Mouse (Mus musculus) cerebellum, adult 8-10 months (tissue): ENCODE data around the gene Ptprcap.
A peak's percentile ranks its signal among the peaks of the same experiment; 100 is the strongest.

Experiments used
- DNase-seq: peaks from one replicate; pipeline ENCODE4 v3.0.0; 2022

Gene Ptprcap

GRCm38 (mm10) chr19:4196548-4196947 lies 43.1 kb downstream of the Ptprcap start:
- DNase-seq: no peak

GRCm38 (mm10) chr19:4197180-4197579 lies 43.8 kb downstream of the Ptprcap start:
- DNase-seq: no peak

- DNase-seq: peak; percentile 96
Measured at GRCm38 (mm10) chr19:4201291-4201909, 48.0 kb downstream of the Ptprcap start, which contains the start of gene Rad9a. Gene Rad9a (minus strand): TSS chr19:4201662.

- DNase-seq: no peak
Measured at GRCm38 (mm10) chr19:4202149-4202548, 48.7 kb downstream of the Ptprcap start.

GRCm38 (mm10) chr19:4203148-4203547 lies 49.7 kb downstream of the Ptprcap start:
- DNase-seq: no peak

GRCm38 (mm10) chr19:4203604-4204326 lies 50.4 kb downstream of the Ptprcap start:
- no peak for DNase-seq

GRCm38 (mm10) chr19:4204889-4205288 lies 51.5 kb downstream of the Ptprcap start:
- DNase-seq: no peak
